Mouse (Mus musculus): ENCODE results near the gene Enpp3. TPM values are rescaled to one million over a fixed set of nuclear protein-coding genes. Genes with fewer than 3 reads are reported as not detected.

Gene Enpp3
- polyA plus RNA-seq, 2 experiments = 2.2 to 3.2 TPM

- WGBS (ENCODE audit: insufficient replicate concordance) = 31% methylated on average over 5 of the region's 5 CpGs
Observed at GRCm38 (mm10) chr10:24797246-24797645, 45.4 kb downstream of the Enpp3 start.

DNA sequence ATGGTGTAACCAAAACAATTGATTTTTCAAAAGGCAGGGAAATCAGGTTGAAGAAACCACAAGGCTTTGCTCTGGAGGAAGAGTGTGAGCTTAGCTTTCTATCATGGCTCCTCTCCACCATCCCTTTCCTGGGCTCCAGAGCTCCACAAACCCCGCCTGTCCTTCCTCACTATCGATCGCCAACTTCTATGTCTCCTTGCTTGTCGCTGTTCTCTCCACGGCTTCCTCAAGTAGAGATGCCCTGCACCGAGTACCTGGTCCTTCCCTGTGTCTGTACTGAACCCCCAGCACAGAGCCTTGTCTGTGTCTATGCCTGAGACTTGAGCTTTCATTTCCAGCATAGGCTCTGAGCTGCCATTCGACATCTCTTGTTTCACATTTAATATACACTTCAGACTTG, 49.9 kb downstream of the Enpp3 start:
- H3K27ac ChIP-seq = no peak overlapping the region
- WGBS (ENCODE audit: insufficient replicate concordance) = 71% methylated on average over 7 of the region's 7 CpGs
- no peaks in the 10 kb centered on the region for H3K9me3 ChIP-seq (ENCODE audit: control insufficient read depth, low read length)

More at GRCm38 (mm10) chr10:24797246-24797645, 45.4 kb downstream of the Enpp3 start:
- H3K27me3 ChIP-seq (ENCODE audit: control insufficient read depth, insufficient read depth, low read length) = no peaks in the 10 kb centered on the region
- no peaks in the 10 kb centered on the region for H3K36me3 ChIP-seq (replicated peaks; ENCODE audit: control insufficient read depth, insufficient read depth, low read depth)
- ATAC-seq (ENCODE audit: insufficient read depth) = no peak
- H3K27ac ChIP-seq = no peak overlapping the region
- no peak overlapping the region for H3K4me2 ChIP-seq (ENCODE audit: low read depth)
- no peaks in the 10 kb centered on the region for H3K4me1 ChIP-seq (replicated peaks; ENCODE audit: control insufficient read depth in 2 of 2, insufficient read depth in 2 of 2, low read length in 1 of 2)
- H3K9me3 ChIP-seq (ENCODE audit: control insufficient read depth, low read length) = no peaks in the 10 kb centered on the region
- H3K9ac ChIP-seq (replicated peaks) = no peak overlapping the region
- peak; percentile 92 for TF ChIP-seq CTCF (IDR thresholded peaks at IDR 0.05; ENCODE audit: low read depth)
- no peak for TF ChIP-seq EP300 (IDR thresholded peaks at IDR 0.05; ENCODE audit: low read depth)
- no peak overlapping the region for H3K4me3 ChIP-seq (ENCODE audit: insufficient read depth in 1 of 2, low read depth in 2 of 2, low read length in 2 of 2)
- DNase-seq (ENCODE audit: low read depth in 3 of 3, low spot score in 3 of 3) = peak; percentile 43 to 52 (median 45)

GRCm38 (mm10) chr10:24789747-24790545, 52.7 kb downstream of the Enpp3 start:
- DNase-seq (ENCODE audit: low read depth in 3 of 3, low spot score in 3 of 3) (peak in 2 of 3 experiments; percentile 17 to 41), ATAC-seq (ENCODE audit: insufficient read depth) (0 out of 2 replicates have a peak, but pooled peaks have one; percentile 28)
- Histone ChIP-seq H3K4me1 (replicated peaks; ENCODE audit: control insufficient read depth in 2 of 2, insufficient read depth in 2 of 2, low read length in 1 of 2) (peaks cover 5 to 10% of the 10 kb centered on the region in 2 experiments), H3K9me3 (ENCODE audit: control insufficient read depth, low read length) (no peaks in the 10 kb centered on the region), H3K4me2 (ENCODE audit: low read depth) (no peak overlapping the region), H3K9ac (replicated peaks) (no peak overlapping the region), H3K27ac (no peak overlapping the region), H3K36me3 (replicated peaks; ENCODE audit: control insufficient read depth, insufficient read depth, low read depth) (no peaks in the 10 kb centered on the region), H3K27me3 (ENCODE audit: control insufficient read depth, insufficient read depth, low read length) (no peaks in the 10 kb centered on the region), H3K4me3 (ENCODE audit: insufficient read depth in 1 of 2, low read depth in 2 of 2, low read length in 2 of 2) (no peak overlapping the region)
- WGBS (ENCODE audit: insufficient replicate concordance) = 46% methylated on average over 11 of the region's 11 CpGs
- TF ChIP-seq EP300 (IDR thresholded peaks at IDR 0.05; ENCODE audit: low read depth) (no peak), CTCF (IDR thresholded peaks at IDR 0.05; ENCODE audit: low read depth) (peak; percentile 92)

More for the DNA sequence above, 49.9 kb downstream of the Enpp3 start:
- Histone ChIP-seq H3K27me3 (ENCODE audit: control insufficient read depth, insufficient read depth, low read length) (no peaks in the 10 kb centered on the region), H3K36me3 (replicated peaks; ENCODE audit: control insufficient read depth, insufficient read depth, low read depth) (no peaks in the 10 kb centered on the region), H3K4me3 (ENCODE audit: insufficient read depth in 1 of 2, low read depth in 2 of 2, low read length in 2 of 2) (no peak overlapping the region), H3K9ac (replicated peaks) (no peak overlapping the region), H3K4me2 (ENCODE audit: low read depth) (no peak overlapping the region), H3K4me1 (replicated peaks; ENCODE audit: control insufficient read depth in 2 of 2, insufficient read depth in 2 of 2, low read length in 1 of 2) (no peaks in the 10 kb centered on the region)
- ATAC-seq (ENCODE audit: insufficient read depth) (no peak), DNase-seq (ENCODE audit: low read depth in 3 of 3, low spot score in 3 of 3) (no peak)
- TF ChIP-seq CTCF (IDR thresholded peaks at IDR 0.05; ENCODE audit: low read depth) = no peak
- TF ChIP-seq EP300 (IDR thresholded peaks at IDR 0.05; ENCODE audit: low read depth) = no peak

GRCm38 (mm10) chr10:24785345-24785744, 57.3 kb downstream of the Enpp3 start:
- WGBS (ENCODE audit: insufficient replicate concordance) = 45% methylated on average over 4 of the region's 4 CpGs
- H3K27me3 ChIP-seq (ENCODE audit: control insufficient read depth, insufficient read depth, low read length) = no peaks in the 10 kb centered on the region
- DNase-seq (ENCODE audit: low read depth in 3 of 3, low spot score in 3 of 3) = no peak
- peaks cover 11 to 21% of the 10 kb centered on the region in 2 experiments for H3K4me1 ChIP-seq (replicated peaks; ENCODE audit: control insufficient read depth in 2 of 2, insufficient read depth in 2 of 2, low read length in 1 of 2)
- TF ChIP-seq EP300 (IDR thresholded peaks at IDR 0.05; ENCODE audit: low read depth) = no peak
- no peak for TF ChIP-seq CTCF (IDR thresholded peaks at IDR 0.05; ENCODE audit: low read depth)
- H3K27ac ChIP-seq = peak overlapping the region; percentile 19
- ATAC-seq (ENCODE audit: insufficient read depth) = peak; percentile 66
- H3K9me3 ChIP-seq (ENCODE audit: control insufficient read depth, low read length) = no peaks in the 10 kb centered on the region
- no peak overlapping the region for H3K4me3 ChIP-seq (ENCODE audit: insufficient read depth in 1 of 2, low read depth in 2 of 2, low read length in 2 of 2)
- no peak overlapping the region; the same call in 1 of the 2 replicates for H3K9ac ChIP-seq (replicated peaks)
- H3K36me3 ChIP-seq (replicated peaks; ENCODE audit: control insufficient read depth, insufficient read depth, low read depth) = no peaks in the 10 kb centered on the region
- H3K4me2 ChIP-seq (ENCODE audit: low read depth) = peak overlapping the region; percentile 43

DNA sequence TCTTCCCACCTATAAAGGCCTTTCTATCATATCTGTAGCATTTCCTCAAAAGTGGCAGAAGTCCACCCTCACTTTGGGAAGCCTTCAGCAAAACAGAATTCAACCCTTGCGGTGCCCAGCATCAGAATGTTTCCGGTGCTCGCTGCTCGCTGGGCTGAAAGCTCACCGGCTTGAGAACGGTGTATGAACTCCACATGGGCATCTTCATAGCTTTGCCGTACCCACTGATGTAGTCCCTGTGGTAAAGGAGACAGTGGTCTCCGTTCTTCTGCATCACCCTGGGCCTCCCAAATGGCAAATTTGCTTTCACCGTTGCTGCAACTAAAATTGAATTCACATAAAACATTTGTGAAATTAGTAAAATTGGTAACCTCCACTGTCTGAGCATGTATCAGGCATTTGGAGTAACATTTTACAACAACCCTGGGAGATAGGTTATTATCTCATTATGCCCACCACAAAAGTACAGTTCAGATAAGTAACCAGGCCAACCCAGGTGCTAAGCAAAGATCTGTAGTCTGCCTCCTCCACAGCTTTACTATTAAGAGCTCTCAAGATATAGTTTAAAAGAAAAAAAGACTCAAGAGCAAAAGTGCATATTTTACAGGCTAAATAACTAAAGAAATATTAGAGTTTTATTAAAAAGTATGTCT, 57.9 kb downstream of the Enpp3 start:
- ATAC-seq (ENCODE audit: insufficient read depth) = peak; percentile 90
- H3K4me2 ChIP-seq (ENCODE audit: low read depth) = peak overlapping the region; percentile 43

More for the DNA sequence above, 57.9 kb downstream of the Enpp3 start:
- no peaks in the 10 kb centered on the region for H3K36me3 ChIP-seq (replicated peaks; ENCODE audit: control insufficient read depth, insufficient read depth, low read depth)
- peak overlapping the region; percentile 59 for H3K27ac ChIP-seq
- DNase-seq (ENCODE audit: low read depth in 3 of 3, low spot score in 3 of 3) = peak; percentile 37 to 64 (median 54)
- H3K9ac ChIP-seq (replicated peaks) = peak overlapping the region; percentile 41
- peak overlapping the region; percentile 15 to 21; a peak in 2 of 4 replicates for H3K4me3 ChIP-seq (ENCODE audit: insufficient read depth in 1 of 2, low read depth in 2 of 2, low read length in 2 of 2)
- 51% methylated on average over 9 of the region's 9 CpGs for WGBS (ENCODE audit: insufficient replicate concordance)
- H3K9me3 ChIP-seq (ENCODE audit: control insufficient read depth, low read length) = no peaks in the 10 kb centered on the region
- no peaks in the 10 kb centered on the region for H3K27me3 ChIP-seq (ENCODE audit: control insufficient read depth, insufficient read depth, low read length)
- H3K4me1 ChIP-seq (replicated peaks; ENCODE audit: control insufficient read depth in 2 of 2, insufficient read depth in 2 of 2, low read length in 1 of 2) = peaks cover 11 to 21% of the 10 kb centered on the region in 2 experiments
- TF ChIP-seq EP300 (IDR thresholded peaks at IDR 0.05; ENCODE audit: low read depth) (peak; percentile 91), CTCF (IDR thresholded peaks at IDR 0.05; ENCODE audit: low read depth) (no peak)
